Mouse (Mus musculus): Measurements from ENCODE around the gene Lrrc75b.

DNA sequence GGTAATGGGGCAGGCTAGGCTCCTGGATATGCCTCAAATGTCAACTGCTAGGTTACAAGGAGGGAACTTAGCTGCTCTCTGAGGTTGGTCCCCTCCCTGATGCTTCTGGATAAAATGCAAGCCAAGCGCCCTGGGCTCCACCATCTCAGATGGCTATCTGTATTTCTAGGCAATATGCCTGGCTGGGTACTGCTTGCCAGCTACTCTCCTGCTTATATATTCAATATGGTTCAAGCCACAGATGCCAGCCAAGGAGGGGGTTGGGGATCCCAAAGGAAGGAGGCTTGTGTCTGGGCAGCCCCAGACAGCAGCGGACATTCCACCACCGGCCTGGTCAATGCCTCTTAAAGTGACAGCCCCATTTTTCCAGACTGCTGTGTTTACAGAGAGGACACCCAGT, 1.6 kb downstream of the Lrrc75b start:
- TF ChIP-seq POLR2A (IDR thresholded peaks at IDR 0.05; ENCODE audit: extremely low read depth, insufficient read depth, low read length) (no peak), CTCF (IDR thresholded peaks at IDR 0.05; ENCODE audit: extremely low read depth, insufficient read depth, low read length) (no peak)
